Mouse (Mus musculus) fibroblast of lung, adult 2 months (primary cell): ENCODE data around the gene Creld2.

Experiments used
- DNase-seq: peaks from one replicate; pipeline ENCODE4 v3.0.0-alpha.2; 2011; ENCODE audit warnings: low read depth

The Creld2 gene

DNA sequence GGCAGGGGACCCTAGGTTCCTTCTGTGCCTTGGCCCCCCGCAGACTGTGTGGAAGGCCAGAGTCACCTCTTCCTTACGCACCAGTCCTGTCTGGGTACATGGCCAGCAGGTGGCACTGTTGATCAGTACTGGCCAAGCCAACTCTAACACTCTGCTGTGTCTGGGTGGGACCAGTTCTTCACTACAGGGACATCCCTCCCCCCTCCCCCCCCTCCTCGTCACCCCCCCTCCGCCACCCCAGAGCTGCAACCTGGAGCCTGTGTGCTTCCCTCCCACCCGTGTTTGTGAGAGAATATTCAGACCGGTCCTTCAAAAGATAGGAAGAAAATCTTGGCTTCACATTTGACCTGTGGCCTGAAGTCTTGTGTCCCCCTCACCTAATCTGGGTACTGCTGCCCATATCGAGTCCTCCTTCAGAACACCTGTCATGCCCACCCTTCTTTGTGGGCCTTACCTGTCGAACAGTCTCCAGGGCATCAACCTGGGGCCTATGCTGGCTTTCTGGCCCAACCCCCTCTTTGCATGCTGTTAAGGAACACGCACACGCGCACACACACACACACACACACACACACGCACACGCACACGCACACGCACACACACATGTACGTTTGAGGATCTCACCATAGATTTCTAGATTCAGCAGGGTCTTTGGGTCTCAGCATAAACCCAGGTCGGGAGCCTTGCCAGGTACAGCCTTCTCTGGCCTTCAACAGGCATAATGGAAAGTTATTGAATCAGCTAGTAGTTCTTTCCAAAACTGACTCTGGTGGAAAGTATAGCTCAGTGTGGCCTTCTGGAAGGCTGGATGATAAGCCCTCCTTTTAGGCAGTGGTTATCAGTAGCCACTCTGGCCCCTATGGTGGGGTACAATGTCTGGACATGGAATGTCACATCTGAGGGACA, 9.6 kb downstream of the Creld2 start:
- peak; percentile 69 for DNase-seq

DNA sequence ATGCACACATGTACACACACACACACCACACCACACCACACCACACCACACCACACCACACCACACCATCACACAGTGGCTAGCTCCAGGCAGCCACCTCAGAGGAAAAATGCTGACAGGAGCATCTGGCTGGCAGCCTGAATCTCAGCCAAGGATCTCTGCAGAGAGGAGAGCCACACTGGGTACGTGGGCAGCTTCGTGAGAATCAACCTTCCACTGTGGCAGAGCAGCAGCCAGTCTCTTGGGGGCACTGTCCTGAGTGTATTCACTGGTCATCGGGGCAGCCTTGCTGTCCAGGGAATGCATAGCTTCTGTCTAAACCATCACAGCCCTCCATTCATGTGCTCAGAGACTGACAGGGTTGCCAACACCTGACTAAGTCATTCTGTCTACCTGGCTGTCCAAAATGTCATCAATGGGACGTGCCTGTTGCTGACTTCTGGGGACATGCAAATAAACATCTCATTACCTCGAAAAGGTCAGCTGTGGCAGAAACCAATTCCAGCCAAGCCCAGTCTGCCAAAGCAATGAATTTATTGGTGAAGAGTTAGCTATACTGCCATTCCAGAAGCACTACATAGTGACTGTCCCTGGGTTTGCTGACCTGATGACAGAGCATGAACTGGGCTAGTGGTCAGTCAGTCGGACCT, 10.5 kb downstream of the Creld2 start:
- no peak for DNase-seq

DNA sequence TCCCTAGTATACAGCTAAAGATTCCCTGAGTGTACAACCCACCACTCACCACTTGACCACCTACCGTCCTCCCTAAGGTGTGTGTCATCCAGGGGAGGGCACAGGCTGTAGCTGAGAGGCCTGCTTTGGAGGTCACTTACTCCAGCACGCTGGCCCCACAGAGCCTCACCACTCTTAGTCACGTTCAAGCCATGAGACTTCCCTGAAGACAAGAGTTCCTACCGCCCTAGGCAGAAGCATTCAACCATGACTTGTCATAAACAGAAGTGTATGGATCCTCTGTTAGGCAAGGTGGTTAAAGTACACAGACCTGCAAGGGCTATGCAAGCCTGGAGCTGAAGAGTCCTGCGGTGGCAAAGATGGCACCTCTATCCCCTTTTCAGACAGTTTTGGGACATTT, 11.2 kb downstream of the Creld2 start:
- DNase-seq, result no peak

DNA sequence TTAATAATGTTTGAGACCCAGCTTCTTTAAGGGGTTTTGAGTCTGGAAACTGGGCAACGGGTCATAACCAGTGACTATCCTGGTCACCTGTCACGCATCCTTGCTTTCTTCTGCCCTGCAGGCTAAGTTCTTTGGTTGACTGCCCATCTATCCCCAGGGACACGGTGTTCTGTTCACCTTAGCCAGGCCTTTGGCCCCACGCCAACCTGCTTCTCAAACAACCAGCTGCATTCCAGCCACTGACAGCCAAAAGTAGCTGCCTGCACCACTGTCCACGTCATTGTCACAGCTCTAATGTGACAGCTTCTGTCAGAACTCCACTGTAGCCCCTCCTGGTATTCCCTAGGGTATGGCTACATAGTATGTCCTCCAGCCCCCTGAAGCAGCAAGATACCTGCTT, 12.0 kb downstream of the Creld2 start:
- DNase-seq, result no peak

DNA sequence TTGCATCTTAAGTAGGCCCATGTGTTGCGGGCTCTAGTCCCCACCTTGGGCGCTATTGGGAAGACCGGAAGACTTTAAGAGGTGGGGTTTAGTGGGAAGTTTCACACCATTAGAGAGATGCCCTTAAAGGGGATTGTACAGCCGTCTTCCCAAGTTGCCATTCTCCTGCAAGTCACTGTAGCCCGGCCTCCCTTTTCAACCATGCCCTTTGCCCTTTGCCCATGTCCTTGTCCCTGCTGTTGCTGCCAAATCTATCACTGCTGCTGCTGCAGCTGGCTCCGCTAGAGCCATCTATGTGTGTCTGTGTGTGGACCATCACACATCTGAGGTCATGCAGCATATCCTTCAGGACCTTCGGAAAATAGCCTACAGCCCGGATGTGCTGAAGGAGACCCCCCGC, 13.1 kb downstream of the Creld2 start:
- no peak for DNase-seq

DNA sequence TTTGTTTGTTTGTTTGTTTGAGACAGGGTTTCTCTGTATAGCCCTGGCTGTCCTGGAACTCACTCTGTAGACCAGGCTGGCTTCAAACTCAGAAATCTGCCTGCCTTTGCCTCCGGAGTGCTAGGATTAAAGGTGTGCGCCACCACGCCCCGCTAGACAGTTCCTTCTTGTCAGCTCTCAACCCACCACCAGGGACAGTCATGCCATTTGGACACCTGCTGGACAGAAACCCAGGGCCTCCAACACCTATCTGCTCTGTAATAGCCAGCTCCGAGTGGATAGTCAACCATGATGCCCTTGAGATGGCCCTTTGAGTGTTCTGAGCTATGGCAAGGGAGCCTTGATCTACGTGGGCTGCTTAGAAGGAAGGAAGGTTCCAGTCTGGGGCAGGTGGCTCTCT, 16.6 kb downstream of the Creld2 start:
- no peak for DNase-seq

DNA sequence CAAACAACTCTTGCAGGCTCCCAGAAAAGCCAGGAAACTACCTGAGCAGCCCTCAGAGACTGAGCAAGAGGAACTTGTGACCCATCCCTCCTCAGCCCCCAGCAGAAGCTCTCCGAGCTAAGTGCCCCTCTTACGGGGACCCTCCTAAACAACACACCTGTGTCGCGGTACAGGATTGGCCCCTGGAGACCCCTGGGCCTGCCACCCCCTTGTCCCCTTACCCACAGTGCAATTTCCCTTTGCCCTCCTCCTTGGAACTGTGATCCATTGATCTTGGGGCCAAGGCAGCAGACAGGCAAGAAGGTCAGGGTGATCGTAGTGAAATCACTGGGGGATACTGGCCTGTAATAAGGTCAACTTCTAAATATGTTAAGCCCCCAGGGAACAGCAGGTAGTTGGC, 17.1 kb downstream of the Creld2 start:
- no peak for DNase-seq

DNA sequence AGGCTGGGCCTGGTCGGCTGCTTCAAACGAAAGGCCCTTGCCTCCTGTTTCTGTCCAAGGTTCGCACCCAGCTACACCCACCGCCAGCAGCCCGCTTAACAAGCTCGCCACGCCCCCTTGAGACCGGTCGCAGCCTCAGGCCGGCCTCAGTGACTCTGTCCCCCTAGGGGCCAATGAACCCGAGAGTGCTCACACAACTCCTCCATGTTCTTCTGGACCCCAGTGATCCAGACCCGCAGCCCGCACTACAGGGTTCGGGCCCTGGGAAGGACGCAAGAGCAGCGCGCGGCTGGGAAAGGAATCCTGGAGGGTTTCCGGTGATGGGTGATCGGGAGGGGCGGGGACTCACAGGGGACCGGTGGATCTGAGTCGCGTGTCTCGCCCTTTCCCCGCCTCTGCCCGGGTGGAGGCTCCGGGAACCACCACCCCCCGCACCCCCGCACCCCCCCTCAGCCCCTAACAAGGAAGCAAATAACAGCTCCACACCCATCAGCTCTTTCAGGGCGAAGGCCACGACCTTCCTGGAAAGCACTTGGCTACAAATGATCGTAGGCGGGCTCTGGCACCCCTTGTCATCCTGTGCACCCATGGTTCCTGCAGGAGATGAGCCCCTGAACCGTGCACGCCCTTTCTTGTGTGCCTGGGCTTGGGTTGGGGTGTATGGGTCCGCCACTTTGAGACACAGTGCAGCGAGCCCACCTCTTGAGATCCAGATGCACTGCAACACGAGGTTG, 17.9 kb downstream of the Creld2 start:
- DNase-seq, result no peak

DNA sequence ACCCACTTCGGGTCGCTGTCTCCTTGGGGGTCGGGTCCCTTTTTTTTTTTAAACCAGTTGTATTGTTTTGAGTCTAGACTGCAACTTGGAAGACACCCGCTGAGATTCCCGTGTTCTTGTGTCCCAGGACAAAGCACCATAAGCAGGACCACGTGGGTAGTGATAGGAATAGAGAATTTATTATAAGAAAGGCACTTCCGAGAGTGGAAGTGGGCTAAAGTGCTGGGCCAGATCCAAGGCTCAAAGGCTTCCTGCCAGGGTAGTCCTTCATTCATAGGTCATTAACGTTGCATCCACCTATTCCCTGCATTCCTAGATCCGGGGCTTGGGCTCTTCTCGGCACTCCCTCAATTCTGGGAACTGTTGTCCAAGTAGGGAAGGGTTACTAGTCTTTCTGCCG, 18.5 kb downstream of the Creld2 start:
- no peak for DNase-seq

DNA sequence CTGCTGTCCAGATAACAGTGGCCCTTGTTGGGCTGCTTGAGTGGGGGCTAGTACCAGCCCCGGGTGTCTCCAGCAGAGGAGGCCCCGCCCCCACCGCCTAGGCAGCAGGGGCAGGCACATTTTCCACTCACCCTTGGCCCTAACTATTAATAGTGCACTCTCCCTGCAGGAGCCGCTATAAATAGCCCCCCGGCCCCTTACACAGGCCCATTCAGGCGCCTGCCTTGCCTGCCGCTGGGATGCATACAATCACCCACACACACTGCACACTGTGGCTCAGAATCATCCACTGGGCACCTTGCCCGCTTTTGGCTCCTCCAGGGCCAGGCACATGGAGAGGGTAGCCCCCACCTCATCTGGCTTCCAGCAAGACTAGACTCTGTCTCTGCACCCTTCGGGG, 19.8 kb downstream of the Creld2 start:
- DNase-seq, result no peak

DNA sequence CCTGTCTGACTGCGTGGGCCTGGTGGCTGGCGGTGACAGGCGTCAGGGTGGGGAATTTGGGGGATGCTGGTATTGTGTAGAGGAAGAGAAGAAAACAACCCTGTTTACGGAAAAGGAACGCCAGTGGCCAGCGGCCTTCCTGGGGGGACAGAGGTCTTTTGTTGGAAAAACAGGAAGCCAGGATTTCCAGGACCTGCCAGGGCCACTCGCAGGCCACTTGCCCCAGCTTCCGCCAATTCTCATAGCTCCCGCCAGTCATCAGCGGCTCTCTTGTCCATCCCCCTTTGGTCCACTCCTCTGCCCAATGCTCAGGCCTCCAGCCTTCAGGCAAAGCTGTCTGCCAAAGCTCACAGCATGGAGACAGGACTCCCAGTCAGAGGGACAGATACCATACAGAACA, 20.7 kb downstream of the Creld2 start:
- DNase-seq, result no peak

DNA sequence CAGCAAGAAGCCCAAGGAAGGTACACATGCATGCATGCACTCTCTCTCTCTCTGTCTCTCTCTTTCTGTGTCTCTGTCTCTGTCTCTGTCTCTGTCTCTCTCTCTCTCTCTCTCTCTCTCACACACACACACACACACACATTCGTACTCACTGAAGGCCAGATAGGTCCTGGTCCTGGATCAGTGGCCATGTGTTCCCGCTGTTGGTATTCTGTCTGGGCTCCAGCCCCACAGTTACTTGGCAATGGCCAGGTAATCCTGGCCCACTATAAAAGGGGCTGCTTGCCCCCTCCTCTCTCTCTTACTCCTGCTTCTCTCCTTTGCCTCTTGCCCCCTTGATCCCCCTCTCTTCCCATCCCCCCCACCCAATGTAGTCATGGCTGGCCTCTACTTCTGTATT, 21.7 kb downstream of the Creld2 start:
- no peak for DNase-seq

DNA sequence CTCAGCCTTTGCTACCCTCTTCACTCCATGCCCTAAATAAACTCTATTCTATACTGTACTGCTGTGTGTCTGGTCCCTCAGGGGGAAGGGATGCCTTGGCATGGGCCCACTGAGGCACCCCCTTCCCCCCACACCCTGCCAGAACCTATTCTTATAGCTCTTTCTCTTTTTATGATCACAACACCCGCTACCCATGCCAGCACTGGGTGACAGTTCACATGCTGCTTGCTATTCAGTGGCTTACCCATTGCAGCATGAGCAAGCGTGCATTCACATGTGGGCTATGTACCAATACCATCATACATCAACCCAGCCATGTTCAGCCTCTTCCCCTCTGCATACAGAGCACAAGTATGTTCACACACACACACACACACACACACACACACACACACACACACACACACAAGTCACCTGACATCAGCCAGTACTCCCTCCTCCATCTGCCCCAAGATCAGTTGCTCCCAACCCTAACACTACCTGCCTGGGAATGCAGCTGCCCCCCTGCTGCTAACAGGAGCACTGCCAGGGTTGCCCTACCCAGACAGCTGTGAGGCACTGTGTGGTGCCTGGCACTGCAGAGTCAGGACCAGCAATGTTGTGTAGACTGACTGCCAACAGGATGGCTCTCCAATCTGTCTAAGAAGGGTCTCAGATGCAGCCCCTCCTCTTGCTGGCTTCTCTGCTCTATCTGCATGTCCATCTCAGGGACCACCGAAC, 22.3 kb downstream of the Creld2 start:
- DNase-seq, result no peak

DNA sequence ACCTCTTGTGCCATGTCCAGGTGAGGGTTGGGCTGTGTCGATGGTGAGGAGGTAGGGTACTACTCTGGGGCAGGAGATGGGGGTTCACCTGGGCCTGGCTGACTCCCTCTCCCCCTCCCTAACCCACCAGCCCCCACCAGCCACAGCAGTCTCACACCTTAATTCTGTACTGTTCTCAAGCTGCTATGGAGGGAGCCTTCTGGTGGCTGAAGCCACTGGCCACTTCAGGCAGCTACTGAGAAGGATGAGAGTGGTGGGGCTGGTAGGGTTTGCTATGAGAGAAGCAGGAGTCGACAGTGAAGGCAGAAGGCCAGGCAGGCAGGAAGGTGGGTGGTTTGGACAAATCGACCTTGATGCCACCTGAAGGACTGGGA, 22.8 kb downstream of the Creld2 start:
- DNase-seq, result no peak

DNA sequence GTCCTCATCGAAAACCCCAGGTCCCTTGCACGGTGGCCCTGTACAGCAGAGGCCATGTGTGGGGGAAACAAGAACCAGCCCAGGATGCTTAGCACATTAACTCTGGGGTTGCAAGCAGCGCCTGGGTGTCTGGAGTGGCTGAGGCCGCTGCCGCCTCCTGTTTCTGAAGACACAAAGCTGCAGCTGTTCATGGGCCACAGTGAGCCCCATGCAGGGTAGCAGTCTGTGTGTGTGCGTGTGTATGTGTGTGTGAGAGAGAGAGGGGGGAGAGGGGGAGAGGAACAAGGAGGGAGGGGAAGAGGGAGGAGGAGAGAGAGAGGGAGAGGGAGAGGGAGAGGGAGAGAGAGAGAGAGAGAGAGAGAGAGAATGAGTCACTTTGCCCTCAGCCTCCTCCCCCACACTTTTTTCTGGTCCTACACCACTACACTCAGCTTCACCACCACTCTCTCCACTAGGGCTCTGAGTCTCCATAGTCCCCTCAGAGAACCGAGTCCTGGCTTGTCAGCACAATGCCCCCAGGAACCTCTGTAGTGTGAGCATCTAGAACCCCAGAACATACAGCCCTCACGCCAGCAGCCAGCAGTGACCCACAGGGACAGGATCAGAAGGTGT, 24.1 kb downstream of the Creld2 start:
- no peak for DNase-seq

DNA sequence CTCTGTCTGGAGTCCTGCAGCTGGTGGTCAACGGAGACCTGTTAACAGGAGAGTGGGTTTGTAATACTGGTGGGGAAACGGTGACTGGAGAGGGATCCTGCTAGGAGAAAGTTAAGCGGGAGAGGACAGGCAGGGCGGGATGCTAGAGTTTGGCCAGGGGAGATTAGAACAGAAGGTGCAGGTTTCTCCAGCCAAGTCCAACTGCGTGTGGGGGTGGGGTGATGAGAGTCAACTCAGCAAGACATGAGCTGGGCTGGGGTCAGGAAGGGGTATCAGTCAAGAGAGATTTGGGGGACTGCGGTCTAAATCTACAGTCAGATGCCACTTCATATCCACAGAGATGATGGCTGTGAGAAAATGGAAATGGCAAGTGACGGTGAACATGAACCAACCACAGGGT, 25.5 kb downstream of the Creld2 start:
- no peak for DNase-seq

DNA sequence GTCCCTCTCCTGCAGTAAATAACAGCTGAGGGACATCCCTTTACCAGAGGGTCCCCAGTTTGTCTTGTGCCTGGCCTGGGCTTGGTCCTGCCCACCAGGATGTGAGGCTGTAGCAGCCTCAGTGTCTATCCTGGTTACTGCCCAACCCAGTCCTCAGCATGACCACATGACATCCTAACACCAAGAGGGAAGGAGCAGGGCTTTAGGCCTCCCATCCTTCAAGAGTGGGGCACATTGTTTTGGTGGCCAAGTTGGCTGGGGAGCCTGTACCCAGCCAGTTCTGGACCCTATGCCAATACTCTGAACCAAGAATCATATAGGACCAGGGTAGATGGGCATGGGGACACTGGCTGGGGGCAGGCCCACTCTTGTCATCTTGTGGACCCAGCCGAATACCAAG, 29.2 kb downstream of the Creld2 start:
- no peak for DNase-seq

DNA sequence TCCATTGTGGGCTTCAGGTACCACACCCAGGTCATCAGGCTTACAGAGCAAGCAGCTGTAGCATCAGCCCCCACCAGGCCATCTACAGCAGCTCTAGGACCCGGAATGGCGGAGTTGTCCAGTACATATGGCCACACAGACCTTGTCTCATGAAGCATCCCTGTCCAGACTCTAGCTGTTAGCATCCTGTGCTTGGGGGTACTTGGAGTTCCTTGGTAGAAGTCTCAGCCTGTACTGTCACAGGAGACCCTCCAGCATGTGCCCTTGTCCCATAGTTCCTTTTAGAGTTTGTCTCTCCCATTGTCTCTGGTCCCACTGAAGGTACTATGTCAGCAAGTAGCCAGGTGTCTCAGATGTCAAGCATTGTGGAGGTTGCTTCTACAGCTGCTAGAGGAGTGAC, 30.2 kb downstream of the Creld2 start:
- DNase-seq, result no peak

DNA sequence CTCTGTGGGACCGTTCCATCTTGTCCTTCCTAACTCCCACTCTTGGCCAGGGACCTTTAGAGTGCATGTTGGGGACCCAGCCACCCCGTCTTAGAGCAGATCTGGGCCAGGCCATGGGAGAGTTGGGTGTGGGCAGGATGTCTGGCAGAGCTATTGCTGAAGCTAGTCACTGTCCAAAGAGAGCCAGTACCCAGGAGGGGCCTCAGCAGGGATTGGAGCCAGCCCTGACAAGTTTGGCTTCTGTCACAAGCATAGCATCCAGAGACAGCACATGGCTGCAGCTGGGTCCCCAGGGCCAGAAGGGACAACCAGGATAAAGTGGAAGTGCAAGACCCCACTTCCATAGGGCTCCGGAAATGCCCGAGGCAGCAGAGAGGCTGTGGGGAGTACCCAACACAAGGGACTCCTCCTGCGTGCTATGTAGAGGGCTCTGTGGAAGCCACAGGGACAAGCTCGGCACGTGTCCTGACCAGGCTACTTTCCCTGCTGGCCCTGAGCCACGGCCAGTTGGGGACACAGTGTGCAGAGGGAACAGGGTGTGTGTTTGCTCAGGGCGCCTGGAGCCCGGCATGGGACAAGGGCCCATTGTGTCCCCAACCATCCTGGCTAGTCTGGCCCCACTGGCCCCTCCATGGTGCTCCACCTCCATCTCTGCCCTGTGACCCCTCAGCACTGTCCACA, 30.8 kb downstream of the Creld2 start:
- no peak for DNase-seq

DNA sequence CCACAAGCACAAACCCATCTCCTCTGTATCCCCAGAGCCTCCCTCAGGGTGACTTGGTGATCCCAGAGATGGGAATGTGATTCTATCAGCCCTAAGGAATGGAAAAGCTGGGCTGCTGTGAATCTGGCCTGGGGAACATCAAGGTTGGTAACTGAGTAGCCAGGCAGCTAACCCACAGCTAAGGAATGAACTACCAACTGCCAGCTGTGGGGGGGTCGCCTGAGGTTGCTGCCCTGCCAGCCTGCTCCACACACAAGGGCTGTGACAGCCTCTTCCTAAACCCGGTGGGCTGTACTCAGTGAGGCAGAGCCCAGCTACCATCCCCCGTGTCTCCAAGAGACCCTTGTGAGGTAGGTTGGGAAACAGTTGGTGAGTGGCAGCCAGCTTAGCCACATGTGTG, 31.6 kb downstream of the Creld2 start:
- DNase-seq, result no peak

DNA sequence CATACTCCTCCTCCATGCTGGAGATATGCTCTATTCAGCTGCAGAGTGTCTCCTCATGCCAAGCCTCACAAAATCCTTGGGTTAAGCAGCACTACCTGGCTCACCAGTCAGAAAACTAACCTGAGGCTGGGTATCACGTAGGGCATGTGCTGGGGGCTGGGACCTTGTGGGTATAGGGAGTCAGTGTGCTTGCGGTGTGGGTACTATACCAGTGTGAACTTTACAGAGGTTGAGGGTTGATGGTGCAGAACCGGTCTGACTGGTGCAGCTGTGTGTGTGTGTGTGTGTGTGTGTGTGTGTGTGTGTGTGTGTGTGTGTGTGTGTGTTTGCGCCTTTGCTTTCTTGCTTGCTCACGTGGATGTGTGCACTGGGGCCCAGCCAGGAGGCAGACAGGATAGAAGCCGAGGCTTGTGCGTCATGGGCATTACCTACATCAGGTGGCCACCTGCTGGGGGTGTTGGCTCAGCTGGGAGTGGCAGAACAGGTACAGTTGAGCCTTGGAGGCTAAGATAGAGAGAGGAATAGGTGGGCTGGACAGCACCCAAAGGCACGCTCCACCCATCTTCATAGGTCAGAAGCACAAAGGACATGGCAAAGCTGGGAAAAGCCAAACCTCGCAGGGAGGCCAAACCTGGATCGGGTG, 32.2 kb downstream of the Creld2 start:
- DNase-seq, result no peak
